Mouse (Mus musculus) heart, embryonic 12.5 days (tissue): ENCODE results near the gene Wdr45b. TPM values are rescaled to one million over a fixed set of nuclear protein-coding genes. Genes with fewer than 3 reads are reported as not detected.

Source experiments
- ATAC-seq: fragments of 200-750 bp; cut with Nextera tagmentation; 2 replicates; pipeline ENCODE4 v1.8.0; 2017; ENCODE audit warnings: moderate TSS enrichment, moderate library complexity; ENCODE audit not compliant: insufficient number of reproducible peaks, low FRiP score
- H3K27ac ChIP-seq: fragments of 300-500 bp; sonication (generic); 2 replicates; pipeline ENCODE4 v1.5.1; 2016; ENCODE audit warnings: mild to moderate bottlenecking, moderate library complexity; ENCODE audit not compliant: poor library complexity, severe bottlenecking
- H3K27me3 ChIP-seq: fragments of 300-500 bp; sonication (generic); replicated peaks from 2 replicates; pipeline ENCODE4 v1.6.1; 2016; ENCODE audit warnings: mild to moderate bottlenecking, moderate library complexity
- H3K36me3 ChIP-seq: fragments of 300-500 bp; sonication (generic); 2 replicates; pipeline ENCODE4 v1.6.1; 2016; ENCODE audit warnings: mild to moderate bottlenecking, moderate library complexity
- H3K4me1 ChIP-seq: fragments of 300-500 bp; sonication (generic); replicated peaks from 2 replicates; pipeline ENCODE4 v1.6.1; 2016; ENCODE audit warnings: mild to moderate bottlenecking
- H3K4me2 ChIP-seq: fragments of 300-500 bp; sonication (generic); 2 replicates; pipeline ENCODE4 v1.6.1; 2016; ENCODE audit warnings: mild to moderate bottlenecking, moderate library complexity
- H3K4me3 ChIP-seq: fragments of 300-500 bp; sonication (generic); 2 replicates; pipeline ENCODE4 v1.5.1; 2016; ENCODE audit warnings: mild to moderate bottlenecking
- H3K9ac ChIP-seq: fragments of 300-500 bp; sonication (generic); 2 replicates; pipeline ENCODE4 v1.6.1; 2016; ENCODE audit warnings: mild to moderate bottlenecking, moderate library complexity
- H3K9me3 ChIP-seq: fragments of 300-500 bp; sonication (generic); replicated peaks from 2 replicates; pipeline ENCODE4 v1.6.1; 2016; ENCODE audit warnings: mild to moderate bottlenecking, moderate library complexity
- WGBS: fragments of 180-500 bp; shearing (Covaris S2); methylation state at CpG from one replicate; pipeline ENCODE4 v1.1.7; 2016; 5-methylcytosine and 5-hydroxymethylcytosine counted together
- polyA plus RNA-seq: library from polyadenylated mRNA; unstranded; fragments of >200 nt; fragmentation: Nextera tagmentation; extraction: Ambion mirVana; gene quantifications from 2 replicates; pipeline ENCODE4 v1.2.1, GENCODE M21; 2016

Gene Wdr45b
- polyA plus RNA-seq = 69.9 and 71.2 TPM in 2 replicates

- H3K9me3 ChIP-seq = no peaks in the 10 kb centered on the region
- peak; percentile 98 for ATAC-seq
- H3K4me3 ChIP-seq = peak within 1 kb of the TSS; percentile 99
- under 1% methylated on average over 69 of the region's 69 CpGs for WGBS
- H3K9ac ChIP-seq = peak within 1 kb of the TSS; percentile 96
- H3K27me3 ChIP-seq = no peaks in the 10 kb centered on the region
- peaks cover 13% of the 10 kb centered on the region for H3K36me3 ChIP-seq
- H3K4me2 ChIP-seq = peak within 1 kb of the TSS; percentile 99
- H3K27ac ChIP-seq = peak within 1 kb of the TSS; percentile 85
- H3K4me1 ChIP-seq = peaks cover 21% of the 10 kb centered on the region
Measured at GRCm38 (mm10) chr11:121354091-121354707, at the start of gene Wdr45b. Gene Wdr45b, minus strand, starts transcription at chr11:121354445.

- H3K4me3 ChIP-seq = no peak overlapping the region
- H3K4me2 ChIP-seq = no peak overlapping the region
- H3K36me3 ChIP-seq = no peaks in the 10 kb centered on the region
- 67% methylated on average over 3 of the region's 3 CpGs for WGBS
- H3K27ac ChIP-seq = no peak overlapping the region
- no peak for ATAC-seq
- H3K4me1 ChIP-seq = peaks cover 8% of the 10 kb centered on the region
- no peak overlapping the region for H3K9ac ChIP-seq
- no peaks in the 10 kb centered on the region for H3K9me3 ChIP-seq
- H3K27me3 ChIP-seq = no peaks in the 10 kb centered on the region; the same call in 1 of the 2 replicates
Measured at GRCm38 (mm10) chr11:121392405-121392804, 38.2 kb upstream of the Wdr45b start.

DNA sequence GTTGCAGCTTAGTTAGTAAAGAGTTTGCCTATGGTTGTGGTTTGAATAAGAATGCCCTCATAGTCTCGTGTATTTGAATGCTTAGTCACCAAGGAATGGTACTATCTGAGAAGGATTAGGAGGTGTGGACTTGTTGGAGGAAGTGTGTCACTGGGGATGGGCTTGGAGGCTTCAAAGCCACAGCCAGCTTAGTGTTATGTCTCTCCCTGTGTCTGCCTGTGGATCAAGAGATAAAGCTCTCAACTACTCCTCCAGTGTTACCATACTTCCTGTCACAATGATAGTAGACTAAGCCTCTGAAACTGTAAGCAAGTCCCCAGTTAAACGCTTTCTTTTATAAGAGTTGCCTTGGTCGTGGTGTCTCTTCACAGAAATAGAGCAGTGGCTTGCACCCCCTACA lies 36.5 kb upstream of the Wdr45b start:
- H3K27ac ChIP-seq = no peak overlapping the region
- no peak overlapping the region for H3K9ac ChIP-seq
- H3K36me3 ChIP-seq = no peaks in the 10 kb centered on the region
- H3K9me3 ChIP-seq = no peaks in the 10 kb centered on the region
- 57% methylated on average over 3 of the region's 3 CpGs for WGBS
- H3K4me2 ChIP-seq = no peak overlapping the region
- H3K27me3 ChIP-seq = no peaks in the 10 kb centered on the region; the same call in 1 of the 2 replicates
- peaks cover 13% of the 10 kb centered on the region for H3K4me1 ChIP-seq
- no peak for ATAC-seq
- no peak overlapping the region for H3K4me3 ChIP-seq

DNA sequence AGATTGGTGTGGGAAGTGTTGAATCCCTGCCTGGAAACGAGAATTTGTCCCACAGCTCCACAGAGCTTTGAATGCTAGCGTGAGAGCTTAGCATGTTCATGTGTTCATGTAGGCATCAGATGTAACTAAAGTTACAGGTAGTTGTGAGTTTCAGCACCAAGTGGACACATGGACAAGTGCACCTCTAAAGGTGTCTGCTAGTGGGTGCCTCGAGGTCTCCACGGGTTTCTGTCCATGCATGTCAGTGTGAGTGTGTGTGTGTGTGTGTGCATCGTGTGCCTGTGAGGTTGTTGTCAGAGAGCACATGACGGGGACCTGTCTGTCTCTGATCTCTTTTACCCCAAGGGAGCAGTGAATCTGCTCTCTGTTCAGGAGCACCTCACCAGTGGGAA lies 34.3 kb upstream of the Wdr45b start:
- no peak overlapping the region for H3K27ac ChIP-seq
- H3K9ac ChIP-seq = 0 out of 2 replicates have a peak overlapping the region, but pooled peaks have one; percentile 26
- ATAC-seq = no peak
- 11% methylated on average over 6 of the region's 6 CpGs for WGBS
- no peaks in the 10 kb centered on the region; the same call in 1 of the 2 replicates for H3K27me3 ChIP-seq
- peaks cover 13% of the 10 kb centered on the region for H3K4me1 ChIP-seq
- peak overlapping the region; percentile 67 for H3K4me3 ChIP-seq
- peak overlapping the region; percentile 85 for H3K4me2 ChIP-seq
- no peaks in the 10 kb centered on the region for H3K9me3 ChIP-seq
- H3K36me3 ChIP-seq = no peaks in the 10 kb centered on the region

GRCm38 (mm10) chr11:121387750-121388553 lies 33.7 kb upstream of the Wdr45b start, which contains the start of gene Rab40b:
Gene Rab40b, minus strand, starts transcription at chr11:121388251.
- Histone ChIP-seq H3K4me1 (peaks cover 13% of the 10 kb centered on the region), H3K9me3 (no peaks in the 10 kb centered on the region), H3K27me3 (no peaks in the 10 kb centered on the region; the same call in 1 of the 2 replicates), H3K36me3 (no peaks in the 10 kb centered on the region), H3K27ac (no peak within 1 kb of the TSS; the same call in 1 of the 2 replicates), H3K4me3 (peak within 1 kb of the TSS; percentile 67), H3K4me2 (peak within 1 kb of the TSS; percentile 85), H3K9ac (peak within 1 kb of the TSS; percentile 73)
- WGBS = 1% methylated on average over 61 of the region's 61 CpGs
- peak; percentile 98 for ATAC-seq

DNA sequence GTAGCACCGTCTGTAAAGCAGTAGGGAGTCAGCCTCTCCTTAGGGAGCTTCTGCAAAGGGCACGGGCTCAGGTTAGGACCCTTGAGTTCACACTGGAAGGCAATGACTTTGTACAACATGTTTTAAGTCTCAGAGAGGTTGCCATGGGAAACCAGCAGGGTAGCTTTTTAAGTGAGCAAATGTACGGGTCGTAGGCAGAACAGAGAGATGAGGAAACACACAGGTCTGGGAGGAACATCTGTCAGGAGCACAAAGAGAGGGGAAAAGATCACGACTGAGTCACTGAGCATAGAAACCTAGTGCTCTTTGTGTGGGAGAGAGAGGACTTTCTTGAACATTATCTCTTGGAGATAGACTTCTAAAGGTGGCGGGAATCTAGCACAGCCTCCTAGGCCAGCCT lies 26.0 kb upstream of the Wdr45b start:
- Histone ChIP-seq H3K9me3 (no peaks in the 10 kb centered on the region), H3K36me3 (no peaks in the 10 kb centered on the region), H3K27me3 (no peaks in the 10 kb centered on the region), H3K4me2 (no peak overlapping the region), H3K9ac (no peak overlapping the region), H3K4me1 (no peaks in the 10 kb centered on the region), H3K4me3 (no peak overlapping the region), H3K27ac (no peak overlapping the region)
- ATAC-seq = no peak
- 55% methylated on average over 6 of the region's 6 CpGs for WGBS

DNA sequence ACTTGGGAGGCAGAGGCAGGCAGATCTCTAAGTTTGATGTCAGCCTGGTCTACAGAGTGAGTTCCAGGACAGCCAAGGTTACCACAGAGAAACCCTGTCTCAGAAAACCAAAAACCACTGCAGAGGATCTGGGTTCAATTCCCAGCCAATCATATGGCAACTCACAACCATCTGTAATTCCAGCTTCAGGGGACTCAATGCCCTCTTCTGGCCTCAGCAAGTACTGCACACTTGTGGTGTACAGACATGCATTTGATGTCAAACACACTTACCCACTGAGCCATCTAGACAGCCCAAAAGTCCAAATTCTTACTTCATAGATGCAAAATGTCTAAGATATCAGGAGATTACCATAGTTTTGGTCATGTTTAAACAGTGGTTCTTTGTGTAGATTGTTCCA lies 24.4 kb upstream of the Wdr45b start:
- no peaks in the 10 kb centered on the region for H3K4me1 ChIP-seq
- no peak overlapping the region for H3K4me2 ChIP-seq
- H3K27ac ChIP-seq = no peak overlapping the region
- H3K4me3 ChIP-seq = no peak overlapping the region
- H3K9ac ChIP-seq = no peak overlapping the region
- H3K36me3 ChIP-seq = no peaks in the 10 kb centered on the region
- no peaks in the 10 kb centered on the region for H3K9me3 ChIP-seq
- H3K27me3 ChIP-seq = no peaks in the 10 kb centered on the region
- ATAC-seq = no peak

DNA sequence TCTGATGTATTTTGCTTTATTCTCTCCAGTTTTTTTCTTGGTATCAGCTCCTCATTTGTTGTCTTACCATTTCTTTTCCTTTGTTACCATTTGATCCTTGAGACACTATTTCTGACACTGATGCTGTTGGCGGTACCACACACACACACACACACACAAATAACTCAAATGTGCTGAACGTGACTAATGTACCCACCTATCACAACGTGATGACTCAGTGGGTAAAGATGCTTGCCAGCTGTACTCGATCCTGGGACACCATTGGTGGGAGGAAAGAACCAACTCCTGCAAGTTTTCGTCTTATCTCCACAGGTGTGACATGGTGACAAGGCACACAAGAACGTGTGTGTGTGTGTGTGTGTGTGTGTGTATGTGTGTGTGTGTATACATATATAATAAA lies 19.1 kb upstream of the Wdr45b start:
- 52% methylated on average over 6 of the region's 6 CpGs for WGBS
- no peaks in the 10 kb centered on the region for H3K4me1 ChIP-seq
- peaks cover 4% of the 10 kb centered on the region; the same call in 1 of the 2 replicates for H3K27me3 ChIP-seq
- H3K36me3 ChIP-seq = no peaks in the 10 kb centered on the region
- ATAC-seq = no peak
- no peaks in the 10 kb centered on the region for H3K9me3 ChIP-seq
- H3K4me2 ChIP-seq = no peak overlapping the region
- H3K27ac ChIP-seq = no peak overlapping the region
- H3K4me3 ChIP-seq = no peak overlapping the region
- no peak overlapping the region for H3K9ac ChIP-seq

- ATAC-seq = no peak
- H3K36me3 ChIP-seq = no peaks in the 10 kb centered on the region
- peaks cover 4% of the 10 kb centered on the region; the same call in 1 of the 2 replicates for H3K27me3 ChIP-seq
- 73% methylated on average over 6 of the region's 6 CpGs for WGBS
- no peak overlapping the region for H3K27ac ChIP-seq
- no peak overlapping the region for H3K9ac ChIP-seq
- no peaks in the 10 kb centered on the region for H3K9me3 ChIP-seq
- H3K4me2 ChIP-seq = no peak overlapping the region
- no peaks in the 10 kb centered on the region for H3K4me1 ChIP-seq
- no peak overlapping the region for H3K4me3 ChIP-seq
Measured at GRCm38 (mm10) chr11:121370337-121370994, 16.2 kb upstream of the Wdr45b start.

GRCm38 (mm10) chr11:121369622-121370021 lies 15.4 kb upstream of the Wdr45b start:
- no peaks in the 10 kb centered on the region for H3K4me1 ChIP-seq
- no peaks in the 10 kb centered on the region for H3K36me3 ChIP-seq
- H3K4me2 ChIP-seq = no peak overlapping the region
- no peak overlapping the region for H3K27ac ChIP-seq
- ATAC-seq = no peak
- 50% methylated on average over 6 of the region's 6 CpGs for WGBS
- no peak overlapping the region for H3K4me3 ChIP-seq
- H3K9ac ChIP-seq = no peak overlapping the region
- H3K27me3 ChIP-seq = peaks cover 4% of the 10 kb centered on the region; the same call in 1 of the 2 replicates
- no peaks in the 10 kb centered on the region for H3K9me3 ChIP-seq

DNA sequence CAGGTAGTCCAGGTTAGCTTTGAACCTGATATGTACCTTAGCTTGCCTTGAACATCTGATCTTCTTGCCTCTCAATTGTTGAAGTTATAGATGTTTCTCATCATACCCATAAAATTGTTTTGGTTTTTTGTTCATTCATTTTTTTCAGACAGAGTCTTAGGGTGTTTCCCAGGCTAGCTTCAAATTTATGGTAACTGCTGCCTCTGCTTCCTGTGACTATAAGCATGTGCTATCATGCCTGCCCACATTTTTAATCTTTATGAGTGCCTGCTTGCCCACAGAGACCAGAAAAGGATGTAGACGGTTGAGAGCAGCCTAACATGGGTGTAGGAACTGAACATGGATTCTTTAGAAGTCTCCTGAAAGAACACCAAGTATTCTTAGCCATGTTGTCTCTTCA lies 14.5 kb upstream of the Wdr45b start:
- WGBS = 79% methylated on average over 1 of the region's 1 CpGs
- Histone ChIP-seq H3K9ac (no peak overlapping the region), H3K36me3 (no peaks in the 10 kb centered on the region)

More for the DNA sequence above, 14.5 kb upstream of the Wdr45b start:
- no peak for ATAC-seq
- no peaks in the 10 kb centered on the region for H3K9me3 ChIP-seq
- H3K27me3 ChIP-seq = peaks cover 4% of the 10 kb centered on the region; the same call in 1 of the 2 replicates
- H3K27ac ChIP-seq = no peak overlapping the region
- H3K4me3 ChIP-seq = no peak overlapping the region
- H3K4me2 ChIP-seq = no peak overlapping the region
- H3K4me1 ChIP-seq = no peaks in the 10 kb centered on the region
